Comparison of ENCODE assay signal across 18 mouse cellular contexts in genomic region chr5:97190695-97191094, GRCm38 (mm10).
DNase-seq lines count a peak whose midpoint lies in the region; ATAC-seq and TF ChIP-seq lines count a peak whose summit lies in the region.
"Had no signal": no experiment of that assay in that cellular context is flagged by ENCODE, and none has a peak within 500 bp of the region (broad histone marks: within the 10 kb centered on the region; RNA-seq: fewer than 3 reads in every experiment).

No protein-coding gene starts in this region.

- peaks cover 9% of the 10 kb centered on the region for H3K4me1 ChIP-seq in hindbrain, postnatal 0 days (ENCODE audit: insufficient read depth, low read length)
- peaks cover 15% of the 10 kb centered on the region for H3K4me1 ChIP-seq in hindbrain, embryonic 13.5 days (replicated peaks)
- 0 out of 2 replicates have a peak, but pooled peaks cover 3% of the 10 kb centered on the region for H3K4me1 ChIP-seq in midbrain, embryonic 14.5 days (ENCODE audit: control insufficient read depth, insufficient read depth, low read length)
- H3K4me1 ChIP-seq in midbrain, embryonic 15.5 days, result no peaks in the 10 kb centered on the region
- peaks cover 16% of the 10 kb centered on the region for H3K4me1 ChIP-seq in embryonic facial prominence, embryonic 13.5 days
- peaks cover 18% of the 10 kb centered on the region for H3K4me1 ChIP-seq in limb, embryonic 14.5 days (ENCODE audit: control insufficient read depth, insufficient read depth, low read length)
- H3K4me1 ChIP-seq: heart, embryonic 13.5 days; liver, embryonic 12.5 days had no signal

- H3K4me2 ChIP-seq in hindbrain, postnatal 0 days (ENCODE audit: low read depth, low read length), result no peak overlapping the region
- H3K4me2 ChIP-seq in hindbrain, embryonic 13.5 days, result no peak overlapping the region
- no peak overlapping the region for H3K4me2 ChIP-seq in midbrain, embryonic 14.5 days (ENCODE audit: low read length)
- H3K4me2 ChIP-seq in midbrain, embryonic 15.5 days, result no peak overlapping the region
- peak overlapping the region; percentile 10; the same call in 1 of the 2 replicates for H3K4me2 ChIP-seq in embryonic facial prominence, embryonic 13.5 days
- peak overlapping the region; percentile 17; the same call in 1 of the 2 replicates for H3K4me2 ChIP-seq in limb, embryonic 14.5 days (replicated peaks; ENCODE audit: low read depth, low read length, severe bottlenecking)
- H3K4me2 ChIP-seq: heart, embryonic 13.5 days; liver, embryonic 12.5 days had no signal

- no peak for TF ChIP-seq CTCF in hindbrain, postnatal 0 days (IDR thresholded peaks at IDR 0.05; ENCODE audit: low read depth)

- no peak for TF ChIP-seq POLR2A in limb, embryonic 14.5 days (IDR thresholded peaks at IDR 0.05; ENCODE audit: borderline replicate concordance, extremely low read depth, insufficient read depth, insufficient read length)

- peak; percentile 34 for DNase-seq in hindbrain, postnatal 0 days (ENCODE audit: low spot score)
- DNase-seq in midbrain, embryonic 14.5 days, result peak; percentile 26
- DNase-seq in limb, embryonic 14.5 days (ENCODE audit: low spot score), result peak; percentile 92
- DNase-seq in urinary bladder, adult 2 months (ENCODE audit: low spot score), result no peak
- DNase-seq: cerebellum, adult 8-10 months; gastrocnemius, postnatal 14 days; heart, adult 18-20 months; heart, postnatal 36 days; kidney, adult 2 months; lung, adult 2 months; lung, postnatal 4 days; thymus, adult 2 months had no signal

- no peak for ATAC-seq in hindbrain, postnatal 0 days
- ATAC-seq in hindbrain, embryonic 13.5 days (ENCODE audit: low FRiP score), result no peak
- ATAC-seq in midbrain, embryonic 14.5 days (ENCODE audit: low FRiP score, low TSS enrichment), result no peak
- no peak for ATAC-seq in midbrain, embryonic 15.5 days (replicated peaks)
- ATAC-seq in embryonic facial prominence, embryonic 13.5 days (ENCODE audit: insufficient number of reproducible peaks, insufficient read depth, low FRiP score, low TSS enrichment, low read depth), result peak; percentile 71; the same call in 1 of the 2 replicates
- peak; percentile 89 for ATAC-seq in limb, embryonic 14.5 days (ENCODE audit: low FRiP score, low read depth)
- ATAC-seq: liver, embryonic 12.5 days had no signal

- H3K4me3 ChIP-seq in hindbrain, postnatal 0 days (ENCODE audit: low read length), result no peak overlapping the region
- no peak overlapping the region for H3K4me3 ChIP-seq in hindbrain, embryonic 13.5 days
- no peak overlapping the region for H3K4me3 ChIP-seq in midbrain, embryonic 14.5 days (replicated peaks; ENCODE audit: low read depth, low read length)
- H3K4me3 ChIP-seq in midbrain, embryonic 15.5 days, result no peak overlapping the region
- H3K4me3 ChIP-seq in embryonic facial prominence, embryonic 13.5 days, result no peak overlapping the region
- no peak overlapping the region for H3K4me3 ChIP-seq in limb, embryonic 14.5 days (replicated peaks; ENCODE audit: low read length)
- H3K4me3 ChIP-seq: heart, embryonic 13.5 days; liver, embryonic 12.5 days had no signal

- WGBS in hindbrain, postnatal 0 days, result 34% methylated on average over 3 of the region's 3 CpGs
- 34% methylated on average over 3 of the region's 3 CpGs for WGBS in hindbrain, embryonic 13.5 days
- 54% methylated on average over 3 of the region's 3 CpGs for WGBS in midbrain, embryonic 14.5 days
- WGBS in midbrain, embryonic 15.5 days, result 51% methylated on average over 3 of the region's 3 CpGs
- 19% methylated on average over 3 of the region's 3 CpGs for WGBS in embryonic facial prominence, embryonic 13.5 days
- 18% methylated on average over 3 of the region's 3 CpGs for WGBS in limb, embryonic 14.5 days

- H3K27ac ChIP-seq in hindbrain, postnatal 0 days, result peak overlapping the region; percentile 41; the same call in 1 of the 2 replicates
- no peak overlapping the region for H3K27ac ChIP-seq in hindbrain, embryonic 13.5 days
- H3K27ac ChIP-seq in midbrain, embryonic 14.5 days (replicated peaks; ENCODE audit: low read depth, low read length), result no peak overlapping the region
- no peak overlapping the region for H3K27ac ChIP-seq in midbrain, embryonic 15.5 days
- peak overlapping the region; percentile 48 for H3K27ac ChIP-seq in embryonic facial prominence, embryonic 13.5 days
- H3K27ac ChIP-seq in limb, embryonic 14.5 days (replicated peaks; ENCODE audit: low read depth, low read length), result peak overlapping the region; percentile 64
- H3K27ac ChIP-seq: heart, embryonic 13.5 days; liver, embryonic 12.5 days had no signal

- no peaks in the 10 kb centered on the region for H3K36me3 ChIP-seq in hindbrain, postnatal 0 days (ENCODE audit: insufficient read depth, low read length)
- H3K36me3 ChIP-seq in hindbrain, embryonic 13.5 days, result no peaks in the 10 kb centered on the region
- H3K36me3 ChIP-seq in midbrain, embryonic 14.5 days (ENCODE audit: control insufficient read depth, insufficient read depth, low read length), result no peaks in the 10 kb centered on the region
- H3K36me3 ChIP-seq in midbrain, embryonic 15.5 days (replicated peaks), result no peaks in the 10 kb centered on the region
- no peaks in the 10 kb centered on the region for H3K36me3 ChIP-seq in embryonic facial prominence, embryonic 13.5 days
- no peaks in the 10 kb centered on the region for H3K36me3 ChIP-seq in limb, embryonic 14.5 days (ENCODE audit: control insufficient read depth, insufficient read depth, low read length)
- H3K36me3 ChIP-seq: heart, embryonic 13.5 days; liver, embryonic 12.5 days had no signal

- H3K9ac ChIP-seq in hindbrain, postnatal 0 days (replicated peaks; ENCODE audit: low read length), result no peak overlapping the region
- H3K9ac ChIP-seq in hindbrain, embryonic 13.5 days, result no peak overlapping the region
- no peak overlapping the region for H3K9ac ChIP-seq in midbrain, embryonic 14.5 days (replicated peaks; ENCODE audit: low read length)
- no peak overlapping the region for H3K9ac ChIP-seq in midbrain, embryonic 15.5 days
- H3K9ac ChIP-seq in embryonic facial prominence, embryonic 13.5 days, result no peak overlapping the region
- H3K9ac ChIP-seq in limb, embryonic 14.5 days (ENCODE audit: low read depth, low read length, severe bottlenecking), result no peak overlapping the region
- H3K9ac ChIP-seq: heart, embryonic 13.5 days; liver, embryonic 12.5 days had no signal

- H3K27me3 ChIP-seq in hindbrain, postnatal 0 days (ENCODE audit: insufficient read depth, low read length), result no peaks in the 10 kb centered on the region
- H3K27me3 ChIP-seq in hindbrain, embryonic 13.5 days, result no peaks in the 10 kb centered on the region
- no peaks in the 10 kb centered on the region for H3K27me3 ChIP-seq in midbrain, embryonic 14.5 days (ENCODE audit: control insufficient read depth, insufficient read depth, low read length)
- H3K27me3 ChIP-seq in midbrain, embryonic 15.5 days (replicated peaks), result no peaks in the 10 kb centered on the region
- no peaks in the 10 kb centered on the region for H3K27me3 ChIP-seq in embryonic facial prominence, embryonic 13.5 days
- no peaks in the 10 kb centered on the region for H3K27me3 ChIP-seq in limb, embryonic 14.5 days (ENCODE audit: control insufficient read depth, insufficient read depth, low read length)
- H3K27me3 ChIP-seq: CH12.LX; heart, embryonic 13.5 days; liver, embryonic 12.5 days had no signal

- H3K9me3 ChIP-seq in hindbrain, postnatal 0 days (ENCODE audit: low read length), result no peaks in the 10 kb centered on the region
- no peaks in the 10 kb centered on the region for H3K9me3 ChIP-seq in hindbrain, embryonic 13.5 days
- H3K9me3 ChIP-seq in midbrain, embryonic 14.5 days (ENCODE audit: control insufficient read depth, low read length), result no peaks in the 10 kb centered on the region
- H3K9me3 ChIP-seq in midbrain, embryonic 15.5 days, result no peaks in the 10 kb centered on the region
- H3K9me3 ChIP-seq in embryonic facial prominence, embryonic 13.5 days, result no peaks in the 10 kb centered on the region
- H3K9me3 ChIP-seq in limb, embryonic 14.5 days (ENCODE audit: control insufficient read depth, low read length), result no peaks in the 10 kb centered on the region
- H3K9me3 ChIP-seq: heart, embryonic 13.5 days; liver, embryonic 12.5 days had no signal

Comparison
In these comparisons a context has a peak if more than half of its experiments do, and no peak if none do; other contexts are left out.
1. H3K27ac ChIP-seq: peak in hindbrain, postnatal 0 days (single experiment), embryonic facial prominence, embryonic 13.5 days (single experiment) and limb, embryonic 14.5 days (single experiment); none in hindbrain, embryonic 13.5 days (single experiment), midbrain, embryonic 14.5 days (single experiment) and midbrain, embryonic 15.5 days (single experiment).
2. ATAC-seq: peak in embryonic facial prominence, embryonic 13.5 days (single experiment) and limb, embryonic 14.5 days (single experiment); none in hindbrain, postnatal 0 days (single experiment), hindbrain, embryonic 13.5 days (single experiment), midbrain, embryonic 14.5 days (single experiment) and midbrain, embryonic 15.5 days (single experiment).
3. H3K4me2 ChIP-seq: peak in embryonic facial prominence, embryonic 13.5 days (single experiment) and limb, embryonic 14.5 days (single experiment); none in hindbrain, postnatal 0 days (single experiment), hindbrain, embryonic 13.5 days (single experiment), midbrain, embryonic 14.5 days (single experiment) and midbrain, embryonic 15.5 days (single experiment).